Comparison of ENCODE assay signal across 15 mouse cellular contexts in genomic region chr4:45392994-45393393, GRCm38 (mm10).
"Had no signal": no experiment of that assay in that cellular context is flagged by ENCODE, and none has a peak within 500 bp of the region (broad histone marks: within the 10 kb centered on the region; RNA-seq: fewer than 3 reads in every experiment).

No protein-coding gene starts in this region.

- H3K9ac ChIP-seq: limb, embryonic 15.5 days; liver, embryonic 13.5 days; liver, postnatal 0 days; lung, embryonic 15.5 days; stomach, embryonic 15.5 days had no signal

- H3K27ac ChIP-seq: limb, embryonic 15.5 days; liver, embryonic 13.5 days; lung, embryonic 15.5 days; macrophage; stomach, embryonic 15.5 days had no signal

- ATAC-seq: intestine, postnatal 0 days; liver, postnatal 0 days had no signal

- H3K9me3 ChIP-seq: limb, embryonic 15.5 days; liver, embryonic 13.5 days; lung, embryonic 15.5 days; stomach, embryonic 15.5 days had no signal

- H3K4me2 ChIP-seq: limb, embryonic 15.5 days; liver, embryonic 13.5 days; lung, embryonic 15.5 days; stomach, embryonic 15.5 days had no signal

- H3K27me3 ChIP-seq: limb, embryonic 15.5 days; liver, embryonic 13.5 days; lung, embryonic 15.5 days; stomach, embryonic 15.5 days had no signal

- H3K4me1 ChIP-seq: limb, embryonic 15.5 days; stomach, embryonic 15.5 days had no signal

- DNase-seq: layer of hippocampus, adult 9-11 months; layer of hippocampus, postnatal 36 days; liver, embryonic 13.5 days; liver, postnatal 0 days; midbrain, embryonic 14.5 days; right cerebral cortex, postnatal 4 days; spleen, adult 18-20 months; thymus, adult 2 months; thymus, postnatal 36 days had no signal

- H3K4me3 ChIP-seq: limb, embryonic 15.5 days; liver, embryonic 13.5 days; lung, embryonic 15.5 days; myocyte; stomach, embryonic 15.5 days had no signal
